Mouse (Mus musculus) olfactory bulb, adult 2 months (tissue): Measurements from ENCODE around the gene Il33. TPM values are rescaled to one million over a fixed set of nuclear protein-coding genes. Genes with fewer than 3 reads are reported as not detected.

Experiments
- H3K27ac ChIP-seq: fragments of 200-500 bp; 2 replicates; pipeline ENCODE4 v1.5.1; 2012; ENCODE audit warnings: low read depth, low read length; ENCODE audit not compliant: insufficient read depth
- H3K4me1 ChIP-seq: fragments of 200-500 bp; 2 replicates; pipeline ENCODE4 v1.6.1; 2012; ENCODE audit warnings: low read length; ENCODE audit not compliant: control insufficient read depth, insufficient read depth
- H3K4me3 ChIP-seq: fragments of 200-500 bp; 2 replicates; pipeline ENCODE4 v1.5.1; 2012; ENCODE audit warnings: mild to moderate bottlenecking, low read depth, low read length, moderate library complexity; ENCODE audit not compliant: insufficient read depth
- CTCF ChIP-seq: fragments of 200-500 bp; IDR thresholded peaks from 2 replicates; pipeline ENCODE4 v1.5.1; 2012; ENCODE audit warnings: low read depth, mild to moderate bottlenecking, low read length, moderate library complexity; ENCODE audit not compliant: insufficient read depth
- POLR2A ChIP-seq: fragments of 200-500 bp; IDR thresholded peaks from 2 replicates; pipeline ENCODE4 v1.6.1; 2012; ENCODE audit warnings: mild to moderate bottlenecking, low read depth, low read length, moderate library complexity; ENCODE audit not compliant: insufficient read depth
- WGBS: fragments of 180-500 bp; shearing (Covaris S2); methylation state at CpG from one replicate; pipeline ENCODE4 v1.1.7; 2018; 5-methylcytosine and 5-hydroxymethylcytosine counted together
- polyA plus RNA-seq: library from polyadenylated mRNA; stranded (reverse); fragments of >200 nt; gene quantifications from 2 replicates; pipeline ENCODE4 v1.2.4, GENCODE M21; 2012; ENCODE audit warnings: low replicate concordance; ENCODE audit not compliant: missing spikeins, insufficient read depth, insufficient read length

Il33 gene
- polyA plus RNA-seq, 1 experiment = not detected

- H3K27ac ChIP-seq = no peak overlapping the region
- WGBS = 85% methylated on average over 9 of the region's 9 CpGs
- TF ChIP-seq POLR2A = no peak
- no peak for TF ChIP-seq CTCF
- peaks cover 8% of the 10 kb centered on the region for H3K4me1 ChIP-seq
- H3K4me3 ChIP-seq = no peak overlapping the region
These were observed 22.1 kb downstream of the Il33 start for GRCm38 (mm10) chr19:29947056-29947455.

DNA sequence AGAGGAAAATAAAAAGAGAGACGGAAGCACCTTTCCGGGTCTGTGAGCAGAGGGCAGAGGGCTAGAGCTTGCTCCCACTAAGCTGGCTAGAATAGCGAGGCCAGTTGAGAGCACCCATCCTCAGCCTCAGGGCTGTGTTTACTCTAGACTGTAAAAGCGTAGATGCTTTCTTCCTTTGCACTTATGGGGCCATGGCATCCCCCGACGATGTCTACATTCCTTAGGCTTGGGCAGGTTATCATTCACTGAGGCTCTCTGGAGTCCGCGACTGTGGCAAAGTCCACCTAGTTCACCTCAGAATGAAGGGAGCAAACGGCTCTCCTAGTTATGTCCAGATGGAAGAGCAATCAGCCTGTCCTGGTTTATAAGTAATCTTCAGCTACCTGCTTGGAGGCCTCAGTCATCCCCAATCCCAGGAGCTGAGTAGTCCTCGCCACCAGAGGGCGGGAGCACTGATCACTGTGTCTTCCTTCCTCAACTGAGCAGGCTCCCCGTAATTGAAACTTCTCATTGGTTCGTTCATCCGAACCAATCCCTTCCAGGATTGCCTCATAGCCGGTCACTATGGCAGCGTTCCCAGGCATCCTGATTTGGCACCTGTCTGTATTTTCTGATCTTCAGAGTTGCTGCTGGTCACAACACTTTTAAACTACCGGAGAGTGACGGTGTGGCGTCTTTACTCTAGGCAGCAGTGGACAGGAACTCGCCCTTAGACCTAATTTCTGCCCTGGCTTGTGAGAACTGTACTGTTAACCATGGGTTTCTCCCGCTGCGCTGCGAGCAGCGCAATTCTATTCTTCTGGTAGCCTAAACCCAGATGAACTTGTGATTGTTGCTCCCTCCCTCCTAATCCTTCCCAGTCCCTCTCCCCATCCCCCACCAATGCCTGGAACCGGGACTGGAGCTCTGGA, 23.2 kb downstream of the Il33 start:
- Histone ChIP-seq H3K27ac (no peak overlapping the region), H3K4me1 (peaks cover 8% of the 10 kb centered on the region), H3K4me3 (peak overlapping the region; percentile 38)
- WGBS = 31% methylated on average over 25 of the region's 25 CpGs
- TF ChIP-seq POLR2A (no peak), CTCF (peak; percentile 15; the same call in 1 of the 2 replicates)

DNA sequence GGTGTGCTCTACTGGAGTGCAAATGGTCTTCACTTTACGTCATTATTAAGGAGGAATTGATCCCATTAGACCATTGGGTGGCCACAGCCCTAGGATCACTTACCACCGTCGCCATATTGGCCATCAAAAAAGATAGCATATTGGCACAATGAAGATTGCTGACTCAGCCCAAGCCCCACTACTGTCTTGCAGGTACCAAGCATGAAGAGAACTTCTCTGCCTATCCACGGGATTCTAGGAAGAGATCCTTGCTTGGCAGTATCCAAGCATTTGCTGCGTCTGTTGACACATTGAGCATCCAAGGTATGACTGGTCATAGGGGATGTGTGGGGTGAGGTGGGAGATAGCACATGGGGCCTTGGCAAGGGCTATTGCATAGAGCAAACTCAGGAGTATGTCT, 27.6 kb downstream of the Il33 start:
- TF ChIP-seq CTCF (no peak), POLR2A (no peak)
- Histone ChIP-seq H3K4me3 (no peak overlapping the region), H3K4me1 (peaks cover 8% of the 10 kb centered on the region), H3K27ac (no peak overlapping the region)
- 90% methylated on average over 5 of the region's 5 CpGs for WGBS

- 95% methylated on average over 3 of the region's 3 CpGs for WGBS
- no peaks in the 10 kb centered on the region for H3K4me1 ChIP-seq
- no peak for TF ChIP-seq POLR2A
- TF ChIP-seq CTCF = no peak
- H3K27ac ChIP-seq = no peak overlapping the region
- H3K4me3 ChIP-seq = no peak overlapping the region
These were observed 28.9 kb downstream of the Il33 start for GRCm38 (mm10) chr19:29953833-29954232.

DNA sequence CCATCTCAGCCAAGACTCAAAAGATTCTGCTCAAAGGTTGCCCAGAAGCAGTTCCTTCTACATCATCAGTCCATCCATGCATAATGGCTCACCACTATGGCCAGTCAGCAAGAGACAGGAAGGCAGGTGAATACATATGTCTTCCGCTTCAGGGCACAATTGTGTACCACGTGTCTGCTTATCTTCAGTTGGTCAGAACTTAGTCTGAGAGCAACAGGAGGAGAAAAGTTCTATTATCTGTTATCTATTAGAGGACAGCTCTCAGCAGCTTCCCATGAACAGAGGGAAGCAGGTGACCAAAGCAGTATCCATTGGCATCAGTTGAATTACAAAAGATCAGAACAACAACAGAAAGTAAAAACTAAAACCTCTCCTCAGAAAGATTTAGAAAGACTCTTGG, 30.5 kb downstream of the Il33 start:
- Histone ChIP-seq H3K4me1 (no peaks in the 10 kb centered on the region), H3K27ac (no peak overlapping the region), H3K4me3 (no peak overlapping the region)
- 80% methylated on average over 2 of the region's 2 CpGs for WGBS
- TF ChIP-seq CTCF = no peak
- TF ChIP-seq POLR2A = no peak

DNA sequence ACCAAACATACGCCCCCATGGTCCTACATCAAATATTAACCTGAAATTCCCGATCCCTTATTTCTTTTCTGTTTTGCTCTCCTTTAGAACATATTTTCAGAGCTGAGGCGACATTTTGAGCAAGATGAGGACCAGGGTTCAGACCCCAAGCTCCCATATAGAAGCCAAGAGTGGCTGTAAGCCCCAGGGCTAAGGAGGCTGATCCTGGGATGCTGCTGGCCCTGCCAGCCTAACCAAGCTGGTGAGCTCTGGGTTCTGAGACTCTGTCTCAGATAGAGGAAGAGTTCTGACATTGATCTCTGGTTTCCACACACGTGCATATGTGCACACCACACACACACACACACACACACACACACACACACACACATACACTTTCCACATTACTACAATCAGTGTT, 36.0 kb downstream of the Il33 start:
- WGBS = 87% methylated on average over 4 of the region's 4 CpGs
- TF ChIP-seq CTCF (no peak), POLR2A (no peak)
- H3K4me3 ChIP-seq = no peak overlapping the region
- no peaks in the 10 kb centered on the region for H3K4me1 ChIP-seq
- H3K27ac ChIP-seq = no peak overlapping the region

GRCm38 (mm10) chr19:29961842-29962241, 36.9 kb downstream of the Il33 start:
- TF ChIP-seq POLR2A = no peak
- TF ChIP-seq CTCF = no peak
- H3K27ac ChIP-seq = no peak overlapping the region
- 86% methylated on average over 6 of the region's 6 CpGs for WGBS
- H3K4me3 ChIP-seq = no peak overlapping the region
- H3K4me1 ChIP-seq = no peaks in the 10 kb centered on the region

DNA sequence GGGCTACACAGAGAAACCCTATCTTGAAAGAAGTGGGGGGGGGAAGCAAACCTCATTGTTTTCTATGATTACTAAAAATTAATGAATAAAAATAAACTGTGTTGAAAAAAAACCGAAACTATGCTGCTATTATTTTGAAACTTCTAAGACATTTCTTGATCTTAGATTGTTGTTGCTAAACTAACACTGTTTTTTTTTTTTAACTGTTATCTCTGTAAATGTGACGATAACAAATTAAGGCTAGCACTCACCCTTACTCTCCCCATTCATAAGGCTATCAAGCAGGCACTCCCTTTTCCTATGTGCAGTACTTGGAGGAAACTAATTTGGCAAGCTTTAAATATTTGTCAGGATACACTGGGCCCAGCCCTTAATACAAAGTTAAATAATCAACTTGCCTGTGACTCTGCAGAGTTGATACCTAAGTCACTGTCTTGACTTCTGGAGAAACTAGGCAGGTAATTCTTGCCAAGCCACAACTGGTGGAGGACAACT, 38.7 kb downstream of the Il33 start:
- 88% methylated on average over 2 of the region's 2 CpGs for WGBS
- Histone ChIP-seq H3K4me1 (no peaks in the 10 kb centered on the region), H3K4me3 (no peak overlapping the region), H3K27ac (no peak overlapping the region)
- TF ChIP-seq CTCF (no peak), POLR2A (no peak)

GRCm38 (mm10) chr19:29967960-29968359, 43.0 kb downstream of the Il33 start:
- H3K27ac ChIP-seq = no peak overlapping the region
- no peak overlapping the region for H3K4me3 ChIP-seq
- no peak for TF ChIP-seq POLR2A
- no peak for TF ChIP-seq CTCF
- WGBS = 92% methylated on average over 3 of the region's 3 CpGs
- H3K4me1 ChIP-seq = no peaks in the 10 kb centered on the region

GRCm38 (mm10) chr19:29973396-29973795, 48.5 kb downstream of the Il33 start:
- H3K4me1 ChIP-seq = no peaks in the 10 kb centered on the region
- H3K27ac ChIP-seq = no peak overlapping the region
- WGBS = 91% methylated on average over 5 of the region's 5 CpGs
- TF ChIP-seq POLR2A (no peak), CTCF (no peak)
- H3K4me3 ChIP-seq = no peak overlapping the region
